Mouse (Mus musculus) urinary bladder, postnatal 36 days (tissue): Measurements from ENCODE around the gene Cherp.

Experiments used
- DNase-seq, 2 experiments: peaks; one replicate each; pipeline ENCODE4 v3.0.0; 2022; ENCODE audit warnings: low spot score in 2 of 2, mixed read lengths in 1 of 2

Gene Cherp

DNA sequence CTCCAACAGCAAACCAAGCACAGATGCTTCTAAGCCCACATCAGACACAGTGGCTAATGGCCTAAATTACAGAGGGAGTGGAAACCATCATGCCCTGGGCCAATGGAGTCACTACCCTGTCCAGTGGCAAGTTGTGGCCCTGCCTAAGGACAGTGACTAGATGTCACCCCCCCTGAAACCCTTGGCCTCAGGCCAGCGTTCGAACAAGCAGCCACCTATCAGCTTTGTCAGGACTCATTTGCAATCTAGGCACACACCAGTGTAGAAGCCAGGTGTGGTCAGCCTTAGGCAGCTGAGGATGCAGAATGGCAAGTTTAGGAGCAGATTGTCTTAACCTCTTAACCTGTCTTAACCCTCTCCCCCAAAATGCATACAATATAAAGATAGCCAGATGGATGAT, 59.8 kb downstream of the Cherp start:
- DNase-seq = no peak

GRCm38 (mm10) chr8:72413839-72414238, 61.2 kb downstream of the Cherp start:
- no peak for DNase-seq
